Mouse (Mus musculus): ENCODE data around the gene Dnah17. TPM values are rescaled to one million over a fixed set of nuclear protein-coding genes. Genes with fewer than 3 reads are reported as not detected.
A peak's percentile ranks its signal among the peaks of the same experiment; 100 is the strongest.

Dnah17 gene
- polyA plus RNA-seq, 1 experiment from 2014 or later: 0.10 TPM

DNA sequence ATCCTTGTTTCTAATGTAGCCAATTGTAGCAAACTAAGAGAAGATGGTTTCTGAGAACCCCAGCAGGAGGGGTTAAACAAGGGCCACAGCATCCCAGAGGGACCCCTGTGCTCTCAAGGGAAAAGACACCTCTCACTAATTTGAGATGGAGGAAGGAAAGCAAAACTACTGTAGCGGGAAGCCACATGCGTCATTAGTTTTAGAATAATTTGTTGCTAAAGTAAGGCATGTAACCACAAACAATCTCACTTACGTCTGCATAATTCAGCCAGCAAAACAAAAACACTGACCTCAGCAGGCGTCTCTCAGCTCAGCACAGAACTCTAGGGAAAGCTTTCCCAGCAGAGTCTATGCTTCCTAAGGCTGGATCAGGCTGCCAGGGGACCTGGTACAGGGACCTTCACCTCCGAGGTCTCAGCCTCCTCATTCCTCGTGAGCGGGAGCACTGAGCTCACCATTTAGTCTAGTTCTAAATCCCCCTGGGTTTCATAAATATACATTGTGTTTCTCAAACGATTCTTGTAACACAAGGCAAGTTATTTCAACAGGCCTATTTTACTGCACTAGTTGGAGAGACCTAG, 26.1 kb upstream of the Dnah17 start:
- H3K4me2 ChIP-seq (replicated peaks; ENCODE audit: low read depth, low read length): no peak overlapping the region
- H3K27ac ChIP-seq (ENCODE audit: low read length): no peak overlapping the region
- TF ChIP-seq CTCF (IDR thresholded peaks at IDR 0.05) (no peak), EP300 (IDR thresholded peaks at IDR 0.05) (no peak)
- peaks cover 1% of the 10 kb centered on the region; the same call in 1 of the 2 replicates for H3K9me3 ChIP-seq (ENCODE audit: low read length)
- ATAC-seq: no peak
- H3K9ac ChIP-seq (replicated peaks; ENCODE audit: low read depth): no peak overlapping the region
- no peaks in the 10 kb centered on the region for H3K36me3 ChIP-seq (ENCODE audit: insufficient read depth, low read length)
- no peaks in the 10 kb centered on the region for H3K27me3 ChIP-seq (replicated peaks; ENCODE audit: insufficient read depth, low read length)
- DNase-seq (ENCODE audit: low spot score): no peak
- H3K4me1 ChIP-seq (ENCODE audit: insufficient read depth, low read depth, low read length): no peaks in the 10 kb centered on the region
- WGBS: 77% methylated on average over 8 of the region's 8 CpGs
- no peak overlapping the region for H3K4me3 ChIP-seq (ENCODE audit: low read depth, low read length)

- Histone ChIP-seq H3K4me1 (ENCODE audit: insufficient read depth, low read depth, low read length) (no peaks in the 10 kb centered on the region), H3K4me2 (replicated peaks; ENCODE audit: low read depth, low read length) (no peak overlapping the region), H3K9me3 (ENCODE audit: low read length) (peaks cover 3% of the 10 kb centered on the region; the same call in 1 of the 2 replicates), H3K27ac (ENCODE audit: low read length) (no peak overlapping the region), H3K27me3 (replicated peaks; ENCODE audit: insufficient read depth, low read length) (no peaks in the 10 kb centered on the region), H3K9ac (replicated peaks; ENCODE audit: low read depth) (no peak overlapping the region), H3K36me3 (ENCODE audit: insufficient read depth, low read length) (no peaks in the 10 kb centered on the region), H3K4me3 (ENCODE audit: low read depth, low read length) (no peak overlapping the region)
- ATAC-seq: peak; percentile 74
- TF ChIP-seq CTCF (IDR thresholded peaks at IDR 0.05): no peak
- TF ChIP-seq EP300 (IDR thresholded peaks at IDR 0.05): peak; percentile 74
- 55% methylated on average over 4 of the region's 4 CpGs for WGBS
- peak; percentile 61 for DNase-seq (ENCODE audit: low spot score)
These were observed 22.5 kb upstream of the Dnah17 start for GRCm38 (mm10) chr11:118152964-118153363.

DNA sequence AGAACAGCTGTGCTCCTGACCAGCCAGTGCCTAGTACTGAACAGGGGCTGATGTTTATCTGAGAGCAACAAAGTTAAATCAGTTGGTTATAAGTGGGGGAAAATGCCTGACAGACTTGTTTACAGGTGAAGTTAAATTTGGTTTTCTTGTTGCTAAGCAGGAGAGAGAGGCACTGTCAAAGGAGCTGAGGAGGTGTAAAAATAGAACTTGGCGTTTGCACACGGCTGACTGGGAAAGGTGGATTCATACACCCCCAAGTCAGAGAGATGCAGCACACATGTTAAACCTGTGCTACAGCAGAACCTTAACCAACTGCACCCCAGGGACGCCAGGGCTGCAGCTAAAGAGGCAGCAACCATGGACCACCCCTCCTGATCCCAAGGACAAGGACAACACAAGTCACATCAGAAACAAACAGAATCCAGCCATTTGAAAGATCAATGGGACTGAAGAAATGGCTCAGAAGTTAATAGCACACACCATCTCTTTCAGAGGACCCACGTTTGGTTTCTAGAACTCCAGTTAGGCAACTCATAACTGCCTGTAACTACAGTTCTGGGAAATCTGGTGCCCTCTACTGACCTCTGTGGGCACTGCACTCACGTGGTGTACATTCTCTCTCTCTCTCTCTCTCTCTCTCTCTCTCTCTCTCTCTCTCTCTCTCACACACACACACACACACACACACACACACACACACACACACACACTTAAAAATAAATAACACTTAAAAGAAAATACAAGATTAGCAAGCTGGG, 21.2 kb upstream of the Dnah17 start:
- Histone ChIP-seq H3K4me1 (ENCODE audit: insufficient read depth, low read depth, low read length) (no peaks in the 10 kb centered on the region), H3K4me2 (replicated peaks; ENCODE audit: low read depth, low read length) (no peak overlapping the region), H3K4me3 (ENCODE audit: low read depth, low read length) (no peak overlapping the region), H3K9me3 (ENCODE audit: low read length) (peaks cover 3% of the 10 kb centered on the region; the same call in 1 of the 2 replicates), H3K9ac (replicated peaks; ENCODE audit: low read depth) (no peak overlapping the region), H3K27me3 (replicated peaks; ENCODE audit: insufficient read depth, low read length) (no peaks in the 10 kb centered on the region), H3K27ac (ENCODE audit: low read length) (no peak overlapping the region), H3K36me3 (ENCODE audit: insufficient read depth, low read length) (no peaks in the 10 kb centered on the region)
- 88% methylated on average over 5 of the region's 5 CpGs for WGBS
- DNase-seq (ENCODE audit: low spot score) (no peak), ATAC-seq (no peak)
- TF ChIP-seq EP300 (IDR thresholded peaks at IDR 0.05) (no peak), CTCF (IDR thresholded peaks at IDR 0.05) (peak; percentile 22)

- no peak for ATAC-seq
- WGBS: 24% methylated on average over 9 of the region's 9 CpGs
- Histone ChIP-seq H3K4me1 (ENCODE audit: insufficient read depth, low read depth, low read length) (no peaks in the 10 kb centered on the region), H3K27me3 (replicated peaks; ENCODE audit: insufficient read depth, low read length) (no peaks in the 10 kb centered on the region), H3K27ac (ENCODE audit: low read length) (no peak overlapping the region), H3K9ac (replicated peaks; ENCODE audit: low read depth) (no peak overlapping the region), H3K4me3 (ENCODE audit: low read depth, low read length) (no peak overlapping the region), H3K4me2 (replicated peaks; ENCODE audit: low read depth, low read length) (no peak overlapping the region), H3K36me3 (ENCODE audit: insufficient read depth, low read length) (no peaks in the 10 kb centered on the region), H3K9me3 (ENCODE audit: low read length) (peaks cover 3% of the 10 kb centered on the region; the same call in 1 of the 2 replicates)
- peak; percentile 51 for DNase-seq (ENCODE audit: low spot score)
- TF ChIP-seq CTCF (IDR thresholded peaks at IDR 0.05) (no peak), EP300 (IDR thresholded peaks at IDR 0.05) (no peak)
These were observed 19.8 kb upstream of the Dnah17 start for GRCm38 (mm10) chr11:118150115-118150701.

GRCm38 (mm10) chr11:118147877-118148637, 17.6 kb upstream of the Dnah17 start:
- DNase-seq (ENCODE audit: low spot score) (peak; percentile 82), ATAC-seq (no peak)
- 0 out of 2 replicates have a peak overlapping the region, but pooled peaks have one; percentile 54 for H3K27ac ChIP-seq (ENCODE audit: low read length)
- no peak for TF ChIP-seq CTCF (IDR thresholded peaks at IDR 0.05)
- peak; percentile 49; the same call in 1 of the 2 replicates for TF ChIP-seq EP300 (IDR thresholded peaks at IDR 0.05)
- H3K27me3 ChIP-seq (replicated peaks; ENCODE audit: insufficient read depth, low read length): no peaks in the 10 kb centered on the region
- no peak overlapping the region for H3K9ac ChIP-seq (replicated peaks; ENCODE audit: low read depth)
- no peaks in the 10 kb centered on the region for H3K4me1 ChIP-seq (ENCODE audit: insufficient read depth, low read depth, low read length)
- WGBS: 53% methylated on average over 9 of the region's 9 CpGs
- H3K4me2 ChIP-seq (replicated peaks; ENCODE audit: low read depth, low read length): no peak overlapping the region
- H3K36me3 ChIP-seq (ENCODE audit: insufficient read depth, low read length): no peaks in the 10 kb centered on the region
- H3K9me3 ChIP-seq (ENCODE audit: low read length): peaks cover 3% of the 10 kb centered on the region; the same call in 1 of the 2 replicates
- no peak overlapping the region for H3K4me3 ChIP-seq (ENCODE audit: low read depth, low read length)

DNA sequence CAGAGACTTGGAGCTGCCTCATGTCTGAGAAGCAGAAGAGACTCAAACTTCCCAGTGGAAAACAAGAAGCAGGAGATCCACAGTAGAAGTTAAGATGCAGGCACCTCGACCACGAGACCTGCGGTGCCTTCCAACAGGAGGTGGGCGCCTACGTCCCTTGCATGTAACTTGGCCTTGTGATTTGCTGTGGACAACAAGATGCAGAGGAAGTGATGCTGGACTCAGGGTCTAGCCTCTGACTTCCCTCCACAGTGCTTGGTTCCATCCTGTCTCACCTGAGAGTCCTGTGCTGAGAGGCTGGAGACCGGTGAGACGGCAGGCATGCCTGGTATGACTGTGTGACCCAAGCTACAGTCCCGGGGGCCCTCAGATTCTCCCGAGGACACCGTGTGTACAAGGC, 16.0 kb upstream of the Dnah17 start:
- DNase-seq (ENCODE audit: low spot score): no peak
- no peaks in the 10 kb centered on the region for H3K36me3 ChIP-seq (ENCODE audit: insufficient read depth, low read length)
- no peaks in the 10 kb centered on the region for H3K4me1 ChIP-seq (ENCODE audit: insufficient read depth, low read depth, low read length)
- TF ChIP-seq CTCF (IDR thresholded peaks at IDR 0.05) (no peak), EP300 (IDR thresholded peaks at IDR 0.05) (no peak)
- no peak overlapping the region for H3K9ac ChIP-seq (replicated peaks; ENCODE audit: low read depth)
- H3K4me2 ChIP-seq (replicated peaks; ENCODE audit: low read depth, low read length): no peak overlapping the region
- no peak for ATAC-seq
- peak overlapping the region; percentile 84 for H3K27ac ChIP-seq (ENCODE audit: low read length)
- H3K4me3 ChIP-seq (ENCODE audit: low read depth, low read length): no peak overlapping the region
- no peaks in the 10 kb centered on the region for H3K27me3 ChIP-seq (replicated peaks; ENCODE audit: insufficient read depth, low read length)
- H3K9me3 ChIP-seq (ENCODE audit: low read length): peaks cover under 1% of the 10 kb centered on the region; the same call in 1 of the 2 replicates
- WGBS: 83% methylated on average over 10 of the region's 10 CpGs
